Mouse (Mus musculus): Measurements from ENCODE around the gene Slc22a17.

Gene Slc22a17

DNA sequence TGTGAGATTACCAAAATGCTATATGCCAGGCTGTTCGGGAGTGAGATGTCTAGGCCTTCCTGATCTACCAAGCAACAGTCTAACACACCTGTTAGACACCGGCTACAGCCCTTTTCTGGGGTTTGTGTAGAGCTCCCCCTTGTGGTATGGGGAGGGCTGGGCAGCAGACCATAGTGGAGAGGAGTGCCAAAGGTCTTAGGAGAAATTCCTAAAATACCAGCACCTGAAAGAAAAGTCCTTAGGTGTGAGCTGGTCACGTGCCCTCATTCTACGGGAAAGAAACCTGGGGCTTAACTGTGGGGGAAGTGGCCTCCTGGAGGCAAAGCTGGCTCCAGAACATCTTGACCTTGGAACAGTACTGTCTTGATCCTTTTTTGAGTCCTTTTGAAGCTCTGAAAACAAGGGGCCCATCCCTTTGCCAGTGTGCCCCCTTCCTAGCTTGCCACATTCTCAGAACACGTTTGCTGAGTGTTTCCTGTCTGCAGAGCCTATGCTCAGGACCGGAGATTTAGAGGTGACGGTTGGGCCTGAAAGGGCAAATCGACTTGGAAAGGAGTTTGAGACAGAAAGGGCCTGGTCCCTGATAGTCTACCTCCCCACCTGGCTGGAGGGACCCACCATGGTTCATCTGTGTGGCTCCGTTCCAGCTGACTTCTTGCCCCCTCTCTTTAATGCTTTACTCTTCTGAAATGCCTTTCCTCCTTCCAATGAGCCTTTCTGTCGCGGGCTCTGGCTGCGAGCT lies 26.7 kb upstream of the Slc22a17 start:
- DNase-seq (ENCODE audit: low read depth in 1 of 2, low spot score in 2 of 2) = peak in 1 of 2 experiments; percentile 15

DNA sequence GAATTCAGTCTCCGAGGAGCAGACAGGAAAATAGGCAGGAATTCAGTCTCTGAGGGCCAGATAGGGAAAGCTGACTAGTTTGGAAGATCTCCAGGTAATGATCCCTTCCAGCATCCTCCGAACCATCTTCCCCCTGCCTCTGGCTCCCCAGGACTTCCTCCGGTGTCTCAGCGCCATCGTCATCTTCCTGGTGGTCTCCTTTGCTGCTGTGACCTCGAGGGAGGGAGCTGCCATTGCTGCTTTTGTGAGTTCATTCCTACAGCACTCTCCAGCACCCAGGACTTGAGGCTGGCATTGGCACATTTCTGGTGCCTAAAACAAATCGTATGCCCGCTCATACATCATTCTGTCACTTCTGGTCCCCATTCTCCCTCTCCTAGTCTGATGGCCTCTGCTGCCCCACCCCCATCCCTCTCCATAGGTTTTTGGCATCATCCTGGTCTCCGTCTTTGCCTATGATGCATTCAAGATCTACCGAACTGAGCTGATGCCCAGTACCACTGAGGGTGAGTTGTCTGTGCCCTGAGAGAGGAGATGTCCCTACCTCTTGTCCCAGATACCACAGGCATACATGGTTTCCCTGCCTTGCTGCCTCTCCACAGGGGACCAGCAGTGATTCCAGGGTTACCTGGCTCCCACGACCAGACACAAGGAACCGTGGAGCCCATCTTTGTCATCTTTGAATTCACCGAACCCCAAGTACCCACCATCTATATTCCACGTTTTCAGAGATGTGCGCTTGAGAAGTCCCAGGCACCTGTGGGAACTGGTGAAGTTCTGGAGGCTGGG lies 25.7 kb upstream of the Slc22a17 start:
- DNase-seq (ENCODE audit: low read depth in 1 of 2, low spot score in 2 of 2) = no peak

DNA sequence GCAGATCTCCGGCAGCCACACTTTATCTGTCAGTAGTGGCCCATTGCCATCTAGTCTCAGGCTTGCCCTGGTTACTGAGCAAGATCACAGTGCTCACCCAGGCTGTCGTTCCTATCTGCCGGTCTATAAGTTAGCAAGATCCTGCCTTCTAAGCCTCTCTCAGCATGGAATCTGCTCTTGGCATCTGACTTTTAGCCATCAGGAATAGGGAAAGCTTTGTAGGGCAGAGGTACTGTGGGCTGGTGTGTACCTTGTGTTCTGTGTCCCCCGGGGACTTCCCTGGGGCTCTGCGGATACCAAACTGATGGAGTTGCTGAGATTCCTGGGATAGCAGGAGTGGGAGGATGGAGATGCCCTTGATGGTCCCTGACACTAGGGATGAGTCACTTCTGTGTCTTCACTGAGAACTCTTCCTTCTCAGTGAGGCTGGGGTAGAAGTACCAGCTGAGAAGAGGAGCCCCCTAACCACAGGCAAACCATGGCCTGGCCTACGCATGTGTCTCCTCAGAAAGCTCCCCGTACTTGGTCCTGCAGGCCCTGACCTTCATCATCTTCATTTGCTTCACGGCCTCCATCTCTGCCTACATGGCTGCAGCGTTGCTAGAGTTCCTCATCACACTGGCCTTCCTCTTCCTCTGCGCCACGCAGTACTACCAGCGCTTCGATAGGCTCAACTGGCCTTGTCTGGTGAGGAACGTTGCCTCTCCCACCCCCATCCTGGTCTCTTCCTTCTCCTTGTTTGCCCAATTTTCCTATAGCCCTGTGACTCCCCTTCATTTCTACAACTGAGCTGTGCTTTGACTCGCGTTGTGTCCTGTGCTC lies 24.6 kb upstream of the Slc22a17 start:
- no peak for DNase-seq (ENCODE audit: low read depth in 1 of 2, low spot score in 2 of 2)

DNA sequence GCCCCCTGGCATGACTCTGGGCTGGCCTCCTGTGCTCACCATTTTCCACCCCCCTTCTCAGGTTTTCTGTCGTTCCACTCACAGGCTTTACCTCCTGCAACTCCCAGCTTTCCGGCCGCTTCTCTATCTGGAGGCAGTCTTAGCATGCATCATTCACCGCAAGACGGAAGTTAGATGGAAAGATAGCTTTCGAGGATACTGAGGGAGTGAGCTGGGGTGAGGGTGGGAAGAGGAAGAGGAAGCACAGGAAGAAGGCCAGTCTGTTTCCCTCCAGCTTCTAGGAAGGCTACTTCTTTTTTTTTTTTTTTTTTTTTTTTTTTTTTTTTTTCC lies 23.9 kb upstream of the Slc22a17 start:
- no peak for DNase-seq (ENCODE audit: low read depth in 1 of 2, low spot score in 2 of 2)

DNA sequence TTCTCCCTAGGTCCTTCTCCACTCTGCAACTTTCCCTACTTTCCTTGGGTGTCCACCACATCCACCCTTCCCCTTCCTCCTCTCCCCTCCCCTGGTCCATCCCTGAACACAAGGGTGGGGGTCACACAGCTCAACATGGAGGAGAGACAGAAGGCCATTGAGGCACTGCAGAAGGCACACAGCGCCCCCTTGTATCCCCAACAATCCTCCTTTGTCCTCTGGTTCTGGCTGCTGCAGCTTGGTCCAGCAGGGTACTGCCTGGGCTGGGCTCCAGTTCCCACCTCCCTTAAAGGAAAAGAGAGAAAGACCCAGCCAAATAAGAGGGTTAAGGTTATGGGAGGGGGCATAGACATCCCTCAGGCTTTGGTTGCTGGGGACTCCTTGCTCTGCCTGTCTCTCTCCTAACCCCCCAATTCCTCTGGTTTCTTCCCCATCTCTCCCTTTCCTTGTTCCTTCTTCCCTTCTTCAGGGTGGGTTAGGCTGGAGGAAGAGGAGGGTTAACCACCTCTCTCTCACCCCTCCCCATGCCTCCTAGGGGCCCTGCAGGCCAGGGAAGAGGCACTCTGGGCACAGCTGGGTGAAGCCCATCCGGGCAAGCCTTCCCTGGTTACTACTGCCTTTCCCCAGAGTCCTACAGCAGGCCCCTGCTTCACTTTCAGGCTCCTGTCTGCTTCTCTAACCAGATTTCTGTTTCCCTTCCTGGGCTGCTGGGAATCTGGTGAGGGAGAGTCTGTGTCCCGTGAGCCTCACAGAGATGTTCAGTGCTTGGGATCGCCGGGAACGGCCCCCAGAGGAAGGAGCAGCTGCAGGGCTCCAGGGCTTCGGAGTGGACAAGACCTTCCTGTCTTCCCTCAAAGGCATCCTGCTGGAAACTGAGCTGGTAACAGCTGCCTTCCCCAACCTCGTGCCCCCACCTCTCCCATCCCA lies 23.2 kb upstream of the Slc22a17 start, which contains the start of gene Cmtm5:
TSS of gene Cmtm5 (plus strand) at position 358 of the 927 bp plus-strand sequence.
- no peak for DNase-seq (ENCODE audit: low read depth in 1 of 2, low spot score in 2 of 2)

DNA sequence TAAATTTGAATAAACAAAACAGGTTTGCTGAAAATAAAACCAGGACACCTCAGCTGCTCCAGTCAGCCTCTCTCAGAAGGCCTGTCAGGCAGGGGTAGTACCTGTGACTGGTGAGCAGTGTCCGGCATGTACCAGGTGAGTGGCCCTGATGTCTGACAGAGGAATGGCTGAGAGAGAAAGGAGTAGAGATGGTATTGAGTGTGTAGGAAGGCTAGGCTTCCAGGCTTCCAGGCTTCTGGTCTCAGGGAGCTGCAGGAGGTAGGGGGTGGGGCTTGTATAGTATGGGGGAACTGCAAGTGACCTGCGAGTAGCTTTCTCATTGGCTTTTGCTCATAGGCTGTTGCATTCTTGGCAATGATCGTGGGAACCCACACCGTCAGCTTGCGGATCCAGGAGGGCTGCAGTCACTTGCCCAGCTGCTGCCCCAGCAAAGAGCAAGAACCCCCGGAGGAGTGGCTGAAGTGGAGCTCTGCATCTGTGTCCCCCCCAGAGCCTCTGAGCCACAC lies 19.8 kb upstream of the Slc22a17 start, which contains the start of gene Il25:
TSS of gene Il25 (plus strand) at position 51 of the 506 bp plus-strand sequence.
- DNase-seq (ENCODE audit: low read depth in 1 of 2, low spot score in 2 of 2) = no peak

DNA sequence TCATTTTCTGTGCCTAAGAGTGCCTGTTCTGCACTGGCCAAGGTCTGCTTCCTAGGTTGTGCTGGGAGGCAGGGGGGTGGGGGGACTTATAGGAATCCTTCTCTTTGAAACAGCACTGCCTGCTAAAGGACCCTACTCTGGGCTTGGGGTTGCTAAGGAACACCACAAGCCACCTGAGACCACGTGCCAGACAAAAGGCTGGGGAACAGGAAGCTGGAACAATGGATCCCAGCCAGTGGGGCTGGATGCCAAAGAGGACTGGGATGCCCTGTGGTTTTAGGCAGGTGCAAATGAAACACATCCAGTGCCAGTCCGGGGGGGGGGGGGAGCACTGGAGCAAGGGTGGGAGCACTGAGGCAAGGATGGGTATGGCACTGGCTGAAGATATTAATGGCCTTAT lies 17.5 kb upstream of the Slc22a17 start:
- no peak for DNase-seq (ENCODE audit: low read depth in 1 of 2, low spot score in 2 of 2)

DNA sequence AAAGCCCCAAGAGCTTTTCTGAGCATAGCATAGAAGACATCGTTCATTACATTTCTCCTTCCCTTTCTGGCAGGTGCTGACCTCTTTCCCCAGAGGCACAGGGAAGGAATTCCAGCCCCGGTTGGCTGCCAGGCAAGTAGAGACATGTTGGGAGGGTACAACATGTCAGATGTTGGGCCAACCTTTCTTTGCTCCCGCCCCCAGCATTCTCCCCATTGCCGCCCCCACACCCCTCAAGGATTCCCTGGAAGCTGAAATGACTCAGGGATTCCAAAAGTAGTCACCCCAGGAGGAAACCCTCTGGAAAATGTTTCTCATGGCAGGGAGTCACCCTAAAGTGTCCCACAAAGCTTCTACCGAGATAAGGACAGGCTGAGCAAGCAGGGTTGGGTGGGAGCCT lies 16.9 kb upstream of the Slc22a17 start:
- no peak for DNase-seq (ENCODE audit: low read depth in 1 of 2, low spot score in 2 of 2)

DNA sequence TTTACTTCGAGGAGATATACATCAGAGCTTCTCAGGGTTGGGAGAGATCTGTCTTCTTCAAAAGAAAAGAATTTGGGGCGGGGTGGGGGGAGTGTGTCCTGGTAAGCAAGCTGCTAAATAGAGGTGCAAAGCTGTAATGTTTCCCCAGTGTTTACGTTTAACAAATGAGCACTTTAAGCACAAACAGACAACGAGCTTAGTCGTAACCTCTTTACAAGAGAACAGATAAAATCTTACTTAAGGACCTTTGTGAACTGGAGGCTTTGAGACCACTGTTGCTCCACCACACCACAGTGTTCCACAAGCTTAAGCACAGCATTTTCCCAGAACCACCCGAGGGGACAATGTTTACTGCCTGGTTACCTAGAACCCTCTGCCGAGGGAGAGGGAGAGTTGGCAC lies 14.4 kb upstream of the Slc22a17 start:
- no peak for DNase-seq (ENCODE audit: low read depth in 1 of 2, low spot score in 2 of 2)

DNA sequence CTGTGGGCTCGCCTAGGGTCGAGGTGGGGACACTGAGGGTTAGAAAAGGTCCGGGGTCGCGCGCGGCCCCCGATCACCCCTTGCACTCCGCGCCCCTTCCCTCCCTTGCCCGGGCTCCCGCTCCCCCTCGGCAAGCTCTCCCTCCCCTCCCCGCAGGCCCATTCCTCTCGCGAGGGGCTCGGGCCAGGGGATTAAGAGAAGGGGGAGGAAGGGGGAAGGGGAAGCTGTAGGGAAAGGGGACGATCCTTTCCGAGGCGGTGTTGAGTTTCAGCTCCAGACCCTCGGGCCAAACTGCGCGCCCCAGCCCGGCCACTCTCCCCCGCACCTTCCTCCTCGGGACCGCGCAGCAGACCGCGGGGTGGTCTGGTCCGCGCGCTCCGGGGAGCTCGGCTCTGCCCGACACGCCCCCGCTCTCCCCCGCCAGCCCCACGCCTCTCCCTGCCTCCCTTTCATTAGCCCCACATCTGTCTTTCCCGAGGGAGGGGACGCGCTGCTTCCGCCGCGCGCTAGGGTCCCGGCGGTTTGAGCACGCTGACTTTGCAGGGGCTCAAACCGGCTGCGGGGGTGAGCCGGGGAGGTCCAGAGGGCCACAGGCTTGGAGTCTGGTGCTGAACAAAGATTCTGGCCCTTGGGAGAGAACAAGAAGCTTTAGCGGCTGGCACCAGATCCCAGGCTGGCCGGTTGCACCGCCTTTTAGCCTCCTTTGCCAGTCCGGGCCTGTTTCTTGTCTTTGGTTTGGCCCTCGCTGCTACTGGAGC lies 13.6 kb upstream of the Slc22a17 start:
- no peak for DNase-seq (ENCODE audit: low read depth in 1 of 2, low spot score in 2 of 2)

DNA sequence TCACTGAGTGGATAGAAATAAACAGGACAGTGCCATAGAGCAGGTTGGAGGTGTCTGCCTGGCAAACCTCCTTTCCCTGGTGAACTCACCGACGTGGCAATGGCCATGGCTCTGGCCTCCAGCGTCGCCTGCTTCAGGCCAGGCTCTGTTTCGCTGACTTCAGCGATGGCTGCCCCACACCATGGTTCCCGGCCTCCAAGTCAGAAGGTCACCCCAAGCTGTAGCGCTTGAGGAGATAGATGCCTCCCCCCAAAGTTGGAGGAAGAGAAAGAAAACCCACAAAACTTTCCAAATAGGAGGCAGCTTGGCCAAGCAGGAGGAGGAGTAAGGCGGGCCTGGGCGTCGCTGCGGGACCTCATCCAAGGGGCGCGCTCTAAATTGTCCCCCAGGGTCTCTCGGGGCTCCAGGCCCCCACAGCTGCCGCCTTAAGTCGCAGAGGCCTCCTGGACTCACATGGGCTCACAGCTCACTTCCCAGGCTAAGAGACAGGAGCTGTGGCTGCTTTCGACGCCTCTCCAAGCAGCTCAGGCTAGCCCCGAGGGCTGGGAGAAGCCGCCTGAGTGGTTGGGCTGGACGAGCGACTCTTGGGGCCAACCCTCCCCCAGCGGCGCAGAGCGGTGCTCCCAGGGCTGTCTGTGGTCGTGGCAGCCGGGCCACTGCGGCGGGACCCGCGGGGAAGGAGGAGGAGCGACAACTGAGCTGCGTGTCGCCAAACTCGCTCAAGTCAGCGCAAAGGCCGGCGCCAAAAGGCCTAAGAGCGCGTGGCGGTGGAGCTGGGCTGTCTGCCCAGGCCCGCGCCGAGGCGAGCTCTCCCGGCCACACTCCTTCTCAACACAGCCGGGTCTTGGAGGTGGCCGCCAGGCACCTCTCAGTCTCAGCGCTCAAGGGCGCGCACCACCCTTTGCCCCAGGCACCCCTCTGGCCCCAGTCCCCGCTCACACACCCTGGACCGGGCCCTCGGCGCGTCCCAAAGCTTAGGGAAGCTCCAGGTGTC lies 12.7 kb upstream of the Slc22a17 start, which contains the start of gene Efs:
TSS of gene Efs (minus strand) at position 778 of the 994 bp plus-strand sequence.
- no peak for DNase-seq (ENCODE audit: low read depth in 1 of 2, low spot score in 2 of 2)

DNA sequence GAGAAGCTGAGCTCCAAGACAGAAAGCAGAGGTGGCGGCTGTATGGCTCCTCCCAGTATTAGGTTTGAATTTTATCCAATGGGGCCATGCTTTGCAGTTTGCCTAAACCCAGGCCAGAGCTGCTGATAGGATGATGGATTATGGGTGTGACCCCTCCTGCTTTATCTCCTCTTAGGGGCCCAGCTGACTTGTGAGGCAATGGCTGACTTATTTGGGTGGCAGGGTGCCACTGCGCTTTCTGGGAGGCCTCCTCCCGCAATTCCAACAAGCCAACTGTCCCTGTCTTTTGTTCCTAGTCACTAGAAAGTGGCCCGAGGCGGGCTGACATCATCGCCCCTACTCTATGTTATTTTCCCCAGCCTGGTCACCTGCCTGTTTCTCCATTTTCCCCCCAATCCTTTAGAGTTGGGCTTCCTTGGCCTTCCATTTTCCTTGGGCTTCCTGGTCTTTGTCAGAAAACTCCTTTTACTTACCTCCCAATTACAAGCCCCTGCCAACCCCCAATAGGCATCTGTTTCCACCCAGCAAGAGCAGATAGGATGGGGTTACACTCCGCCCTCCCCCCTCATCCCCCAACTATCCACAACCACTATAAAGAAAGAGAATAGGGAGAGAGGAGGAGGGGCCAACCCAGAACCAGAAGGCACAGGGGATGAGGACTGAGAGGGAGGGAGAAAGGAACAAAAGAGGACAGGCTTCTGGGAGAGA lies 11.9 kb upstream of the Slc22a17 start:
- DNase-seq (ENCODE audit: low read depth in 1 of 2, low spot score in 2 of 2) = no peak

DNA sequence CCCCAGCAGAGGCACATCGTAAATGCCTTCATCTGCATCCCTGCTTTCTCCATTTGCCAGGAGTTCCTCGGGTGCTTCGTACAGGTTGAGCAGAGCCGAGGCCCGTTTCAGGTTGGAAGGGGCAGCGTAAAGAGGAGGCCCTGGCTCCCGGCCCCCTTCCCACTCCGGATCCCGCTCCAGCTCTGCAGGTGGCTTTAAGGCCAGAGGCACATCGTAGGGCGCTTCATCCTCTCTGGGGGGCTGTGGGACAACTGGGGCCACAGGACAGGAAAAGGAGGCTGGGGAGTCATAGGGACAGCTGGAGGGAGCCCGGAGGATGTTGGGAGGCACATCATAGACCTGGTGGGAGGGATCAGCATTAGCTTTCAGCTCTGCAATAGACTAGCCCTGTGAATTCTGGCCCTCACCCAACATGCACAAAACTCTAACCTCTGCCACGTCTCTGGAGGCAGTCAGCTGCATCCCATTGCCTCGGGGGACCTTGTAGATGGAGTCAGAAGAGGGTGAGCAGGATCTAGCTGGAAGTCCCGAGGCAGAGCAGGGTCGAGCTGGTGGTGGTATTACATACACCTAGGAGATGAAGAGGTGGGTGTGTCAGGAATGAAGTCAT lies 7.2 kb upstream of the Slc22a17 start:
- no peak for DNase-seq (ENCODE audit: low read depth in 1 of 2, low spot score in 2 of 2)

DNA sequence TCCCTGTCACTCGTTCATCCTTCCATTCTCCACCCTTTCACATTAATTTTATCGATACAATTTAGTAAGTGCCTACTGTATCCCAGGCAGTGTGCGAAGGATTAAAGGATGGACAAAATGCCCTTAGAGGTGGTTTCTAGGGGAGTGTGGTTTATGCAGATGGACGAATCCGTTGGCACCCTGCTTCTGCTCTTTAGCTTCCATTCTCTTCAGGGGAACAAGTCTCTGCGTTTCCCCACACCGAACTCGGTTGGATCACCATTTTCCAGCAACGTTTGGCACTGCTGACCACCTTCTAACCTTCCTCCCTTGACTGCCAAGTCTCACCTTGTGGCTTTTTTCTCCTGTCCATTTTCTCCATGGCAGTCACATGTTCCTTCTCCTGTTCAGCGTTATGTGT lies 411 bp upstream of the Slc22a17 start:
- no peak for DNase-seq (ENCODE audit: low read depth in 1 of 2, low spot score in 2 of 2)

DNA sequence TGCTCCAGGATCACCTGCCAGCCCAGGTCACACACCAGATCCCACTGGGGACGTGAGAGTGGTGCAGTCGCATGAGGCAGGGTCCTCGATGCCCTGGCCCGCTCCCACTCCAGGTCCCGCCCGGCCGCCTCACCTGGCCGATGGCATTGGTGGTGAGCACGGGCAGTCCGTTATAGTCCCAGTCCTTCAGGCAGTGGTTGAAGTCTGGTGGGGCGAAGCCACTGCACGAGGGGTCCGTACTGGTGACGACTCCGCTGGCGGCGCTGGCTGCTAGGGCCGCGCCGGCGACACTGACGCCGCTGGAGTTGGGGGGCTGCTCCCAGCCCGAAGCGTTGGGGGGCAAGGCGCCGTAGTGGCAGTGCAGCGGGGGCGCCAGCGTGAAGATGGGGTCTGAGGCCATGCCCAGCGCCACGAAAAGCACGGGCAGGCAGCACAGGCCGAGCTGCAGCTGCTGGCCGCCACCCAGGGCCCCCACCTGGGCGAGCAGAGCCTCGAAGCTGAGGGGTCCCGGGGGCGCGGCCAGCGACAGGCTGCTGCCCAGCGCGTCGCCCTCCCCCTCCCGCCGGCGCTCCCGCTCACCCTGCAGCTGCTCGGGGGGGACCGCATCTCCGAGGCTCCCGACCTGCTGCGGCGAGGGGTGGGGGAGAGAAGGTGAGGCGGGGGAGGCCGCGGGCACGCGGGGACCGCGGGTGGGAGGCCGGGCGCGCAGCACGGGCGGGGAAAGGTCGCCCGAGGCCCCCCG lies 652 bp downstream of the Slc22a17 start:
- no peak for DNase-seq (ENCODE audit: low read depth in 1 of 2, low spot score in 2 of 2)

DNA sequence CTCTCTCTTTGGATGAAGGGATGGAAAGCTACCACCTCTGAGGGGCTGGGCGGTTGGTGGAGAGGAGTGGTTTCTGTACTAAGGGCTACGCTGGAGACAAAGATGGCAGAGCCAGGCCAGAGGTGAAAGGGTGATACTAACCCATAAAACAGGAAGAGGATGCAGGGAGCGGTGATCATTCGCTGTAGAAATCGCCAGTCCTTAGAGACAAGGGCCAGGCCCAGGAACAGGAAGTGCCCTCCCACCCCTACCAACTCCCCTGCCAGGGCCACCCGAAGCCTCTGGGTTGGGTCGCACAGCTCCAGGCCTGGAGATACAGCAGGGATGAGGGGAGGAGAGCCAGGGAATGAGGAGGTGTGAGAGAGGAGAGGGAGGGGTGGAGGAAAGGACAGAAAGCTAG lies 4.2 kb downstream of the Slc22a17 start:
- no peak for DNase-seq (ENCODE audit: low read depth in 1 of 2, low spot score in 2 of 2)

DNA sequence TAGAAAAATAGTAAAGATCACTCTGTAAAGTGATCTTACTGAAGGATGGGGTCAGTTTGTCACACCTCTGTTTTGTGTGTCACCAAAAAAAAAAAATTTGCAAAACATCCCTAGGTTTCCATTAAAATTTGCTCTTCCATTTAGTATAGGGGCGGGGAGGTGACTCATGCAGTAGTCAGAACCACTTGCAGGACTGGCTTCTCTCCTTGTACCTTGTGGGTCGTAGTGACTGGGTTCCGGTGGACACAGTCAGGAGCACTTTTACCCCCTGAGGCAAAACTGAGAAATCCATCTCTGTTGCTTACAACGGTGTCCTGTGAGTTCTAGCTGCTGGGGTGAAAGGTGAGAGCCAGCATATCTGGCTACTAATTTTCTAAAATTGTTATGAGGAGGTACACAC lies 9.3 kb downstream of the Slc22a17 start:
- no peak for DNase-seq (ENCODE audit: low read depth in 1 of 2, low spot score in 2 of 2)
